Mouse (Mus musculus) CH12.LX (cell line): ENCODE results near the gene Pcdh7.

Source experiments
- BHLHE40 ChIP-seq: IDR thresholded peaks from 2 replicates; pipeline ENCODE4 v1.6.1; 2011; ENCODE audit warnings: mild to moderate bottlenecking, low read depth, low read length, improper control_type of control experiment
- CTCF ChIP-seq, 2 experiments: IDR thresholded peaks in 1 of 2; conservative IDR thresholded peaks in 1 of 2; 2 replicates each; pipeline ENCODE4 v1.5.1; 2011 to 2012; ENCODE audit warnings: low read depth in 2 of 2, low read length in 2 of 2, improper control_type of control experiment in 1 of 2, inconsistent platforms in 1 of 2, mild to moderate bottlenecking in 1 of 2, moderate library complexity in 1 of 2
- EP300 ChIP-seq: IDR thresholded peaks from 2 replicates; pipeline ENCODE4 v1.6.1; 2011; ENCODE audit warnings: low read length, improper control_type of control experiment
- GABPA ChIP-seq: IDR thresholded peaks from 2 replicates; pipeline ENCODE4 v1.6.1; 2012; ENCODE audit warnings: low read depth, low read length, improper control_type of control experiment, inconsistent platforms; ENCODE audit not compliant: insufficient replicate concordance
- NELFE ChIP-seq: IDR thresholded peaks from 2 replicates; pipeline ENCODE4 v1.6.1; 2011; ENCODE audit warnings: low read depth, low read length, improper control_type of control experiment
- POLR2A ChIP-seq: IDR thresholded peaks from 2 replicates; pipeline ENCODE4 v1.6.1; 2011; ENCODE audit warnings: low read depth, mild to moderate bottlenecking, improper control_type of control experiment, low read length
- POLR2AphosphoS2 ChIP-seq: IDR thresholded peaks from 2 replicates; pipeline ENCODE4 v1.6.1; 2011; ENCODE audit warnings: low read depth, low read length, improper control_type of control experiment
- RAD21 ChIP-seq: IDR thresholded peaks from 2 replicates; pipeline ENCODE4 v1.6.1; 2011; ENCODE audit warnings: low read depth, mild to moderate bottlenecking, low read length, improper control_type of control experiment, moderate library complexity
- SIN3A ChIP-seq: IDR thresholded peaks from 2 replicates; pipeline ENCODE4 v1.6.1; 2012; ENCODE audit warnings: low read length, improper control_type of control experiment, inconsistent platforms
- SMC3 ChIP-seq: IDR thresholded peaks from 2 replicates; pipeline ENCODE4 v1.6.1; 2011; ENCODE audit warnings: low read depth, low read length, improper control_type of control experiment
- TBP ChIP-seq: conservative IDR thresholded peaks from 2 replicates; pipeline ENCODE4 v1.6.1; 2011; ENCODE audit warnings: low read depth, low read length, improper control_type of control experiment
- ZC3H11A ChIP-seq: IDR thresholded peaks from 2 replicates; pipeline ENCODE4 v1.6.1; 2012; ENCODE audit warnings: low read depth, mild to moderate bottlenecking, inconsistent platforms, low read length, improper control_type of control experiment

- TF ChIP-seq SMC3 (no peak), POLR2AphosphoS2 (no peak), EP300 (no peak), POLR2A (no peak), RAD21 (no peak), CTCF (conservative IDR thresholded peaks at IDR 0.05 in 1 of 2, IDR thresholded peaks at IDR 0.05 in 1 of 2; ENCODE audit: low read depth in 2 of 2, low read length in 2 of 2) (no peak), GABPA (no peak), ZC3H11A (no peak), NELFE (no peak), TBP (no peak), BHLHE40 (no peak), SIN3A (no peak)
Observed at GRCm38 (mm10) chr5:58083056-58083455, 365.3 kb downstream of the Pcdh7 start.
